Mouse (Mus musculus) ovary, adult 18-20 months (tissue): ENCODE results near the gene Vmn1r22.
"Not testable (repeated sequence)": the region's sequence is repeated elsewhere in the genome, so short reads cannot be mapped to it uniquely, and the experiment has no call there.

Experiments
- DNase-seq: peaks from one replicate; pipeline ENCODE4 v3.0.0; 2022; ENCODE audit warnings: low spot score, mixed read lengths

Gene Vmn1r22

GRCm38 (mm10) chr6:57907928-57908327 lies at the start of gene Vmn1r22:
TSS of gene Vmn1r22 (minus strand) at chr6:57908028.
- no peak for DNase-seq

GRCm38 (mm10) chr6:57926738-57927137 lies 18.9 kb upstream of the Vmn1r22 start, which contains the start of gene Vmn1r23:
TSS of gene Vmn1r23 (minus strand) at chr6:57926838.
- DNase-seq: no peak

DNA sequence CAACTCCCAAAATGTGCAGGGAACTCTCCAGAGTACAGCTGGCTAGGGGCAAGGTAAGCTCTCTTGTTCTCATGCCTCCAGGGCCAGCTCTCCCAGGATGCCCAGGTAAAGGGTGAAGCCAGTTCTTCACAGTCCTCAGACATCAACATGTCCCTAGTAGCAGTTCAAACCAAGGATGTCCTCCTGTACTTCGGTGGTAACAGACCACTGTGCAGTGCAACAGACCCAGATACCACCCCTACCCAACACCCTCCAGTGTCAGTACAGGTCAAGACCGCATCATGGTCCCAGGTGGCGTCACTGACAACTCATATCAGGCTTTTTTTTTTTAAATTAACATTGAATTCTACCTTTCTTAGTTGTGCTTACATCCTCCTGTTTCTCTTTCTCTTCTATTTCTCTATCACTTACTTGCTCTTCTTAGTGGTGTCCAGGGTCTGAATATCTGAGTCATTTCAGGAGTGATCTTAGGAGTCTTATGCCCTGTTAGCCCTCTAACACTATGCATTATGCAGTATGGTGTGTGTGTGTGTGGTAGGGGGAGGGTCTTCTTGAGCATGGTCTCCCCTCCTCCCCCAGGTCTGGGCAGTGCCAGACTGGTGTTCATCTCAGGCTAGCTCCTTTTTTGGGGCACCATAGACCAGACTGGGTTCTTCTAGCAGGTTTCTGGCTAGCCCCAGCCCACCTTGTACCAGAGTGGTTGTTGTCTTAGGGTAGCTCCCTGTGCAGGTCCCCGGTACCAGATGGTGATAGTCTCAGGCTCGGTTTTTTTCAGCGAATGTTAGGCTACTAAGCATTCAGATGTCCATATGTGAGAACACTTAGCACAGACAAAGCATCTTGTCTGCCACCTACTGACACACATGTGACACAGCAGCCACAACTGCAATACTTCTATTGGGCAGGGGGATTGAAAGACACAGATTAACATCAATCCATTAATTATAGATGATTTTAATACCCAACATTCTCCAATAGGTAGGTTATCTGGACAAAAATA lies 48.5 kb downstream of the Vmn1r22 start:
- no peak for DNase-seq

DNA sequence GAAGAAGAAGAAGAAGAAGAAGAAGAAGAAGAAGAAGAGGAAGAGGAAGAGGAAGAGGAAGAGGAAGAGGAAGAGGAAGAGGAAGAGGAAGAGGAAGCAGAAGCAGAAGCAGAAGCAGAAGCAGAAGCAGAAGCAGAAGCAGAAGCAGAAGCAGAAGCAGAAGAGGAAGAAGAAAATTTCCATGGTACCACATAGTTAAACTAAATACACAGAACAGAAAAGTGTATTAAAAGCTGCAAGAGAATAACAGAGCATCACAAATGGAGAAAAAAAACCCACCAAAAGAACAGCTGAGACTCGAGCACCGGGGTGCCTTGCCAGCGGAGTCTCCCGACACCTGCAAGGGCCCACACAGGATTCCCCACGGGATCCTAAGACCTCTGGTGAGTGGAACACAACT lies 56.7 kb downstream of the Vmn1r22 start:
- not testable (repeated sequence) for DNase-seq

GRCm38 (mm10) chr6:57850286-57850685 lies 57.5 kb downstream of the Vmn1r22 start, which contains the start of gene Vmn1r21:
TSS of gene Vmn1r21 (minus strand) at chr6:57850343.
- no peak for DNase-seq
